Mouse (Mus musculus): ENCODE measurements around the gene Rapgef2.

The Rapgef2 gene

GRCm38 (mm10) chr3:79283031-79283430 lies 3.3 kb downstream of the Rapgef2 start:
- DNase-seq (ENCODE audit: low spot score) = no peak

- DNase-seq (ENCODE audit: low spot score) = no peak
These were observed 10.3 kb downstream of the Rapgef2 start for GRCm38 (mm10) chr3:79275856-79276645.

GRCm38 (mm10) chr3:79273350-79273749 lies 13.0 kb downstream of the Rapgef2 start:
- no peak for DNase-seq (ENCODE audit: low spot score)

- no peak for DNase-seq (ENCODE audit: low spot score)
These were observed 13.4 kb downstream of the Rapgef2 start for GRCm38 (mm10) chr3:79272939-79273338.

GRCm38 (mm10) chr3:79270980-79271555 lies 15.2 kb downstream of the Rapgef2 start:
- no peak for DNase-seq (ENCODE audit: low spot score)

GRCm38 (mm10) chr3:79269872-79270271 lies 16.4 kb downstream of the Rapgef2 start:
- DNase-seq (ENCODE audit: low spot score) = no peak

GRCm38 (mm10) chr3:79266976-79267375 lies 19.3 kb downstream of the Rapgef2 start:
- DNase-seq (ENCODE audit: low spot score) = no peak

- peak; percentile 45 for DNase-seq (ENCODE audit: low spot score)
These were observed 24.5 kb downstream of the Rapgef2 start for GRCm38 (mm10) chr3:79261816-79262316.

GRCm38 (mm10) chr3:79254023-79254422 lies 32.3 kb downstream of the Rapgef2 start:
- no peak for DNase-seq (ENCODE audit: low spot score)

- no peak for DNase-seq (ENCODE audit: low spot score)
These were observed 32.9 kb downstream of the Rapgef2 start for GRCm38 (mm10) chr3:79253416-79253815.

GRCm38 (mm10) chr3:79252921-79253394 lies 33.4 kb downstream of the Rapgef2 start:
- DNase-seq (ENCODE audit: low spot score) = peak; percentile 59

GRCm38 (mm10) chr3:79249955-79250354 lies 36.4 kb downstream of the Rapgef2 start:
- DNase-seq (ENCODE audit: low spot score) = no peak

GRCm38 (mm10) chr3:79248659-79249235 lies 37.6 kb downstream of the Rapgef2 start:
- no peak for DNase-seq (ENCODE audit: low spot score)

- DNase-seq (ENCODE audit: low spot score) = no peak
These were observed 38.1 kb downstream of the Rapgef2 start for GRCm38 (mm10) chr3:79248208-79248607.

- DNase-seq (ENCODE audit: low spot score) = no peak
These were observed 42.0 kb downstream of the Rapgef2 start for GRCm38 (mm10) chr3:79244347-79244746.

GRCm38 (mm10) chr3:79242922-79243705 lies 43.2 kb downstream of the Rapgef2 start:
- no peak for DNase-seq (ENCODE audit: low spot score)

- no peak for DNase-seq (ENCODE audit: low spot score)
These were observed 44.0 kb downstream of the Rapgef2 start for GRCm38 (mm10) chr3:79242298-79242697.

- no peak for DNase-seq (ENCODE audit: low spot score)
These were observed 47.3 kb downstream of the Rapgef2 start for GRCm38 (mm10) chr3:79239066-79239462.

- no peak for DNase-seq (ENCODE audit: low spot score)
These were observed 47.8 kb downstream of the Rapgef2 start for GRCm38 (mm10) chr3:79238456-79239065.

- peak; percentile 72 for DNase-seq (ENCODE audit: low spot score)
These were observed 48.5 kb downstream of the Rapgef2 start for GRCm38 (mm10) chr3:79237619-79238342.

- no peak for DNase-seq (ENCODE audit: low spot score)
These were observed 51.8 kb downstream of the Rapgef2 start for GRCm38 (mm10) chr3:79234485-79234884.
